Mouse (Mus musculus) C2C12 (cell line): Measurements from ENCODE around the gene Vmn2r93. TPM values are rescaled to one million over a fixed set of nuclear protein-coding genes. Genes with fewer than 3 reads are reported as not detected.

Experiments
- H3K27me3 ChIP-seq: one replicate; pipeline ENCODE4 v1.6.1; 2011; ENCODE audit not compliant: control insufficient read depth, insufficient read depth, insufficient read length
- H3K36me3 ChIP-seq: one replicate; pipeline ENCODE4 v1.6.1; 2011; ENCODE audit not compliant: control insufficient read depth, insufficient read depth
- H3K4me3 ChIP-seq: one replicate; pipeline ENCODE4 v1.5.1; 2011; ENCODE audit warnings: mild to moderate bottlenecking, control low read depth; ENCODE audit not compliant: poor library complexity, insufficient read depth, severe bottlenecking
- H3K79me2 ChIP-seq: one replicate; pipeline ENCODE4 v1.6.1; 2011; ENCODE audit not compliant: control insufficient read depth, insufficient read depth
- H3K79me3 ChIP-seq: one replicate; pipeline ENCODE4 v1.6.1; 2011; ENCODE audit warnings: low read depth, control low read depth
- H3ac ChIP-seq: one replicate; pipeline ENCODE3; 2011; ENCODE audit warnings: low read depth; ENCODE audit not compliant: control insufficient read depth, insufficient read length
- CEBPB ChIP-seq: IDR thresholded peaks from one replicate; pipeline ENCODE4 v1.6.1; 2011; ENCODE audit warnings: low read depth, mild to moderate bottlenecking, control low read depth, moderate library complexity
- CTCF ChIP-seq: IDR thresholded peaks from one replicate; pipeline ENCODE4 v1.5.1; 2011; ENCODE audit not compliant: control insufficient read depth, insufficient read depth, insufficient read length
- FOSL1 ChIP-seq: IDR thresholded peaks from one replicate; pipeline ENCODE4 v1.8.0; 2011; ENCODE audit warnings: mild to moderate bottlenecking, low read length; ENCODE audit not compliant: poor library complexity, insufficient read depth, severe bottlenecking
- MAX ChIP-seq: IDR thresholded peaks from one replicate; pipeline ENCODE4 v1.6.1; 2011; ENCODE audit warnings: mild to moderate bottlenecking, control low read depth
- MYOD1 ChIP-seq: IDR thresholded peaks from one replicate; pipeline ENCODE4 v1.6.1; 2011; ENCODE audit warnings: low read depth; ENCODE audit not compliant: control insufficient read depth, insufficient read length
- MYOG ChIP-seq: IDR thresholded peaks from one replicate; pipeline ENCODE4 v1.6.1; 2011; ENCODE audit not compliant: control insufficient read depth, insufficient read length; ENCODE audit errors: extremely low read depth
- USF1 ChIP-seq: IDR thresholded peaks from one replicate; pipeline ENCODE4 v1.6.1; 2011; ENCODE audit warnings: low read depth, mild to moderate bottlenecking, control low read depth, moderate library complexity
- long read RNA-seq, 2 experiments: library from polyadenylated mRNA; unstranded; transcript quantifications; one replicate each; pipeline ENCODE4 v2.0.0; 2019 to 2020
- polyA plus RNA-seq: library from polyadenylated mRNA; unstranded; fragments of >200 nt; fragmentation: generic; extraction: Trizol; gene quantifications from one replicate; pipeline ENCODE4 v1.2.1, GENCODE M21; 2012; ENCODE audit warnings: missing spikeins

The Vmn2r93 gene
- not detected for polyA plus RNA-seq
- long read RNA-seq, experiment 1 = 0 reads
- long read RNA-seq, experiment 2 = 0 reads

DNA sequence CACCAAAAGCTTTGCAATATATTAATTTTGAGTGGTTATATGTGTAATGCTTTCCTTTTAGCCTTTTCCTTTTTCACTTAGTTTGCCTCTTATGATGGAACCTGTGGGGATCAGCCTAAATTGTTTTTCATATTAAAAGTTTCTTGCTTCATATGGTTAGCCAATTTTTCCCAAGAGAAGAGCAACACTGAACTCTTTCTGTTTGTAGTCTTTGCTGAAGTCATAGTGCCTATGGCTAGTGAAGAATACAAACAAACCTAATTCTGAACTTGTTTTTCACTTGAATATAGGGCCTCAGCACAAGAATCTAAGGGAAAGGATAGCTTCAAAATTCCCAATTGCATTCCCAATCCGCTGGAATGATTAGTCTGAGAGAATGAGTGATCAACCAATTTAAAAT, at the start of gene Vmn2r93:
TSS of gene Vmn2r93 (plus strand) at position 301 of the 400 bp plus-strand sequence.
- Histone ChIP-seq H3K4me3 (no peak within 1 kb of the TSS), H3ac (no peak within 1 kb of the TSS), H3K27me3 (no peaks in the 10 kb centered on the region), H3K79me2 (no peaks in the 10 kb centered on the region), H3K79me3 (no peaks in the 10 kb centered on the region), H3K36me3 (no peaks in the 10 kb centered on the region)
- TF ChIP-seq FOSL1 = no peak
- TF ChIP-seq CTCF = no peak
- TF ChIP-seq MAX = no peak
- TF ChIP-seq USF1 = no peak
- no peak for TF ChIP-seq MYOG
- no peak for TF ChIP-seq CEBPB
- TF ChIP-seq MYOD1 = no peak

DNA sequence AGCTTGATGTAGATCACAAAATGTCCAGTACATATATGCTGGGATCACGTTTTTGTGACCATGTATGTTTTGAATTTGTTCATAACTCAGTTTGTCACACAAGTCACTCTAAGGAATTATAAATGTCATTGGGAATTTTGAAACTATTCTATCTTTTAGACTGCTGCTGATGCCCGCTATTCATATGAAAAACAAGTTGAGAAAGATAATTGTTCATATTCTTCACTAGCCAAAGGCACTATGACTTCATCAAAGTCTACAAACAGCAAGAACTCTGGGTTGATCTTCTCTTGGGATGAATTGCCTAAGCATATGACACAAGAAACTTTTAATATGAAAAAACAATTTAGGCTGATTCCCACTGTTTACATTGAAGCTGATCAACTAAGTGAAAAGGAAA, 20.2 kb upstream of the Vmn2r93 start, which contains the start of gene Vmn2r94:
TSS of gene Vmn2r94 (minus strand) at position 101 of the 400 bp plus-strand sequence.
- Histone ChIP-seq H3K4me3 (no peak within 1 kb of the TSS), H3K27me3 (no peaks in the 10 kb centered on the region), H3K79me2 (no peaks in the 10 kb centered on the region), H3K79me3 (no peaks in the 10 kb centered on the region), H3ac (no peak within 1 kb of the TSS), H3K36me3 (no peaks in the 10 kb centered on the region)
- no peak for TF ChIP-seq MAX
- TF ChIP-seq MYOD1 = no peak
- no peak for TF ChIP-seq MYOG
- no peak for TF ChIP-seq CTCF
- TF ChIP-seq USF1 = no peak
- TF ChIP-seq FOSL1 = no peak
- no peak for TF ChIP-seq CEBPB

DNA sequence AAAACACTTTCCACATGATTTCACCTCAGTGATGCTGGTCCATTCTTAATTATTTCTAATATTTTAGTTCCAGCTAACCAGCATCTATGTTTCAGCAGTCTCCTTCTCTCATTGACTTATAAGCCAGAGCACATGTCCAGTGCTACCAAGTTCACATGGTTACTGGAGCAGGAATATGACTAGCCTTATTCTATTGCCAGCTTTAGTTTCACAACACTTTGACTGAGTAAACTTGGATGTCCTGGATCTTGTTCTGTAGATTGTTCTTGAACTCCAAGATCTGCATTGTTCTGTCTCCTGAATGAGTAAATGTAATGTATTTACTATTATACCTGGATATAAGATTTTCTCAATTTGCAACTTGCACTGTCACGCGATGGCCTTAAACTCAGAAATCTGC, 25.1 kb downstream of the Vmn2r93 start:
- no peaks in the 10 kb centered on the region for H3K27me3 ChIP-seq
- TF ChIP-seq USF1 (no peak), MYOG (no peak), MYOD1 (no peak), CTCF (no peak), FOSL1 (no peak), MAX (no peak), CEBPB (no peak)
- no peaks in the 10 kb centered on the region for H3K36me3 ChIP-seq
- H3K4me3 ChIP-seq = no peak overlapping the region
- H3ac ChIP-seq = no peak overlapping the region
- no peaks in the 10 kb centered on the region for H3K79me2 ChIP-seq
- no peaks in the 10 kb centered on the region for H3K79me3 ChIP-seq

DNA sequence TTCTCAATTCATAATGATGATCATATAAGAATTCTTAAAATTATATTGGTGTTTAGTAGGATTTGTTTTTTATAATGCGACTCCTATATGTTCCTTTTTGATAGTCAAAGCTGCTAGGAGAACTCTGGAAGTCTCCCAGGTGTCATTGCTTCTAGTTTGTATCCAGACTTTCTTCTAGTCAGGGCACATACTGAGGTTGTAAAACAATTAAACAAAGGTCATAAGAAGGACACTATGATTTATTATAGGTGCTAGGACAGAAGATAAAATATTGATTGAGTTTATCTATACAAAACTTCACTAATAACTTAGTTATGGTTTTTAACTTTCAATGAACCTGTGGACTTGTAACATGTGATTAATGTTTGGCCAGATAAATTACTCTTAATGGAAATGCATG, 62.1 kb downstream of the Vmn2r93 start:
- Histone ChIP-seq H3K79me2 (no peaks in the 10 kb centered on the region), H3ac (no peak overlapping the region), H3K4me3 (no peak overlapping the region), H3K36me3 (no peaks in the 10 kb centered on the region), H3K27me3 (no peaks in the 10 kb centered on the region), H3K79me3 (no peaks in the 10 kb centered on the region)
- TF ChIP-seq USF1 (no peak), CEBPB (no peak), CTCF (no peak), MYOD1 (no peak), FOSL1 (no peak), MAX (no peak), MYOG (no peak)

DNA sequence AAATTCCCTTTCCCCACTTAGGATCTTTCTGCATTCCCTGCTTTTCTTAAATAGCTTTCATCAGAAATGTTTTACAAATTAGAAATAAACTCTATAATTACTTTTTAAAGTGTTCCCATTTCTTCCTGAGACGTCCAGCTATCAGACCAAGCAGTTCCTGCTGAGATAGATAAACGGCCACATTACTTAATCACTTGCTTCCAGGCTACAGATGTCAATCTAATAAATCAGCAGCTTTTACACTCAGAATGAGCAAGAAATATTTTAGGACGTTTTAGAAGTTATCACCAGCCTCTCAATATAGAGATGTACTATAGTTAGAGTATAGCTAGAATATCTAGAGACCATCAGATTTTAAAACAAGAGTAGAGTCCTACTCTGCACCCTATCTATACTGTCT, 62.7 kb downstream of the Vmn2r93 start:
- Histone ChIP-seq H3K79me2 (no peaks in the 10 kb centered on the region), H3ac (no peak overlapping the region), H3K27me3 (no peaks in the 10 kb centered on the region), H3K4me3 (no peak overlapping the region), H3K79me3 (no peaks in the 10 kb centered on the region), H3K36me3 (no peaks in the 10 kb centered on the region)
- TF ChIP-seq CTCF (no peak), MYOD1 (no peak), USF1 (no peak), FOSL1 (no peak), MAX (no peak), CEBPB (no peak), MYOG (no peak)

Other genes with a start within 250 kb of the Vmn2r93 start
- not detected for gene Vmn2r124, start 248.7 kb upstream of the Vmn2r93 start, polyA plus RNA-seq
- not detected for gene Vmn2r91, start 213.1 kb upstream of the Vmn2r93 start, polyA plus RNA-seq
- gene Vmn2r92, start 146.2 kb upstream of the Vmn2r93 start, polyA plus RNA-seq = not detected
- not detected for gene Vmn2r94, start 20.3 kb upstream of the Vmn2r93 start, polyA plus RNA-seq
- not detected for gene Vmn2r95, start 126.0 kb downstream of the Vmn2r93 start, polyA plus RNA-seq